Mouse (Mus musculus): ENCODE data around the gene Cpped1. TPM values are rescaled to one million over a fixed set of nuclear protein-coding genes. Genes with fewer than 3 reads are reported as not detected.

Cpped1 gene
- polyA plus RNA-seq, 1 experiment: 34.9 TPM

DNA sequence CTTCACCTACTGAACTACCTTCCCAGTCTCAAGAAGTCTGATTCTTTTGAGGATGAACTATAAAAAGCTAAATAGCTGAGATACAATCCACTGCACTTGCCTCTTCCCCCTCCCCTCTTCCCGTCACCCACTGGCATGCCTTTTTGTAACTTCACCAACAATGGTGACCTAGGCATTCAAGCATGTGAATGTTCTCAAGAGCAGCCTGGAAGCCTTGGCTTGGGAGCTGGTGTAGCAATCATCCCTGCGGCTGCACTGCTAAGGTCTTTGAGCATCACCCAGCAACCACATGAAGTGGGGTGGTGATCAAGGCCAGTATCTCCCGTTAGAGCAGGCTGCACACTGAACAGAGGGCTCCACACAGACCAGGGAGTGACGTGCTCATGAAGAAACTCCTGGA lies 114.6 kb downstream of the Cpped1 start:
- no peak overlapping the region for H3K4me3 ChIP-seq (ENCODE audit: insufficient read depth, poor library complexity, severe bottlenecking)
- H3K79me2 ChIP-seq (ENCODE audit: control insufficient read depth, insufficient read depth): no peaks in the 10 kb centered on the region
- no peaks in the 10 kb centered on the region for H3K79me3 ChIP-seq (ENCODE audit: low read depth)
- H3K36me3 ChIP-seq (ENCODE audit: control insufficient read depth, insufficient read depth): no peaks in the 10 kb centered on the region
- no peak for TF ChIP-seq CTCF (IDR thresholded peaks at IDR 0.05; ENCODE audit: control insufficient read depth, insufficient read depth, insufficient read length)
- no peak for TF ChIP-seq MYOG (IDR thresholded peaks at IDR 0.05; ENCODE audit: control insufficient read depth, extremely low read depth, insufficient read length)
- no peak for TF ChIP-seq CEBPB (IDR thresholded peaks at IDR 0.05; ENCODE audit: low read depth)
- TF ChIP-seq USF1 (IDR thresholded peaks at IDR 0.05; ENCODE audit: low read depth): no peak
- no peak for TF ChIP-seq MAX (IDR thresholded peaks at IDR 0.05)
- no peak for TF ChIP-seq FOSL1 (IDR thresholded peaks at IDR 0.05; ENCODE audit: insufficient read depth, low read length, poor library complexity, severe bottlenecking)
- TF ChIP-seq MYOD1 (IDR thresholded peaks at IDR 0.05; ENCODE audit: control insufficient read depth, insufficient read length, low read depth): no peak
- no peak overlapping the region for H3ac ChIP-seq (ENCODE audit: control insufficient read depth, insufficient read length, low read depth)
- no peaks in the 10 kb centered on the region for H3K27me3 ChIP-seq (ENCODE audit: control insufficient read depth, insufficient read depth, insufficient read length)

GRCm38 (mm10) chr16:11793391-11793790 lies 115.9 kb downstream of the Cpped1 start:
- no peaks in the 10 kb centered on the region for H3K27me3 ChIP-seq (ENCODE audit: control insufficient read depth, insufficient read depth, insufficient read length)
- TF ChIP-seq CTCF (IDR thresholded peaks at IDR 0.05; ENCODE audit: control insufficient read depth, insufficient read depth, insufficient read length) (no peak), FOSL1 (IDR thresholded peaks at IDR 0.05; ENCODE audit: insufficient read depth, low read length, poor library complexity, severe bottlenecking) (no peak), CEBPB (IDR thresholded peaks at IDR 0.05; ENCODE audit: low read depth) (no peak), MAX (IDR thresholded peaks at IDR 0.05) (no peak), MYOD1 (IDR thresholded peaks at IDR 0.05; ENCODE audit: control insufficient read depth, insufficient read length, low read depth) (no peak), USF1 (IDR thresholded peaks at IDR 0.05; ENCODE audit: low read depth) (no peak), MYOG (IDR thresholded peaks at IDR 0.05; ENCODE audit: control insufficient read depth, extremely low read depth, insufficient read length) (no peak)
- H3K79me2 ChIP-seq (ENCODE audit: control insufficient read depth, insufficient read depth): no peaks in the 10 kb centered on the region
- no peaks in the 10 kb centered on the region for H3K36me3 ChIP-seq (ENCODE audit: control insufficient read depth, insufficient read depth)
- H3K4me3 ChIP-seq (ENCODE audit: insufficient read depth, poor library complexity, severe bottlenecking): no peak overlapping the region
- H3K79me3 ChIP-seq (ENCODE audit: low read depth): no peaks in the 10 kb centered on the region
- H3ac ChIP-seq (ENCODE audit: control insufficient read depth, insufficient read length, low read depth): no peak overlapping the region

- Histone ChIP-seq H3ac (ENCODE audit: control insufficient read depth, insufficient read length, low read depth) (no peak overlapping the region), H3K4me3 (ENCODE audit: insufficient read depth, poor library complexity, severe bottlenecking) (no peak overlapping the region), H3K27me3 (ENCODE audit: control insufficient read depth, insufficient read depth, insufficient read length) (no peaks in the 10 kb centered on the region), H3K36me3 (ENCODE audit: control insufficient read depth, insufficient read depth) (no peaks in the 10 kb centered on the region), H3K79me3 (ENCODE audit: low read depth) (no peaks in the 10 kb centered on the region), H3K79me2 (ENCODE audit: control insufficient read depth, insufficient read depth) (no peaks in the 10 kb centered on the region)
- TF ChIP-seq FOSL1 (IDR thresholded peaks at IDR 0.05; ENCODE audit: insufficient read depth, low read length, poor library complexity, severe bottlenecking) (no peak), MAX (IDR thresholded peaks at IDR 0.05) (no peak), USF1 (IDR thresholded peaks at IDR 0.05; ENCODE audit: low read depth) (no peak), CTCF (IDR thresholded peaks at IDR 0.05; ENCODE audit: control insufficient read depth, insufficient read depth, insufficient read length) (no peak), CEBPB (IDR thresholded peaks at IDR 0.05; ENCODE audit: low read depth) (no peak), MYOG (IDR thresholded peaks at IDR 0.05; ENCODE audit: control insufficient read depth, extremely low read depth, insufficient read length) (no peak), MYOD1 (IDR thresholded peaks at IDR 0.05; ENCODE audit: control insufficient read depth, insufficient read length, low read depth) (no peak)
These were observed 118.8 kb downstream of the Cpped1 start for GRCm38 (mm10) chr16:11790476-11790875.

DNA sequence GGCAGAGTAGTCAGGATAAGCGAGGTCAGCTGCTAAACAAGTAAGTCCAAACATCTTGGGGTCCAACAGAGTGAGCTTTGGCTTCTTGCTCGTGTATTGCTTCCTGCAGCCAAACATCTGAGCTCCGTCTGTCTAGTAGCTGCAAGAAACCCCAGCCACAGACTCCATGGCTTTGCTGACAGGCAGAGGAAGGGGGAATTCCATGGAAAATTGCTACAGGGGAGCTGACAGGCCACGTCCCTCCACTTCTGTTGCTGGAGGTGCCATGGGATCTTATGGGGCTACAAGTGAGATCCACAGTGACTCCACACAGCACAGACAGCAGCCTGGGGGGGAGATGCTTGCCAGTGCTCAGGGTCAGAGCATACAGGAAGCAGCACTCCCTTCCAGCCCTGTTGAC lies 123.4 kb downstream of the Cpped1 start:
- no peak overlapping the region for H3ac ChIP-seq (ENCODE audit: control insufficient read depth, insufficient read length, low read depth)
- H3K79me3 ChIP-seq (ENCODE audit: low read depth): no peaks in the 10 kb centered on the region
- TF ChIP-seq FOSL1 (IDR thresholded peaks at IDR 0.05; ENCODE audit: insufficient read depth, low read length, poor library complexity, severe bottlenecking) (no peak), USF1 (IDR thresholded peaks at IDR 0.05; ENCODE audit: low read depth) (no peak), CEBPB (IDR thresholded peaks at IDR 0.05; ENCODE audit: low read depth) (no peak), MYOD1 (IDR thresholded peaks at IDR 0.05; ENCODE audit: control insufficient read depth, insufficient read length, low read depth) (no peak), MYOG (IDR thresholded peaks at IDR 0.05; ENCODE audit: control insufficient read depth, extremely low read depth, insufficient read length) (no peak), CTCF (IDR thresholded peaks at IDR 0.05; ENCODE audit: control insufficient read depth, insufficient read depth, insufficient read length) (no peak), MAX (IDR thresholded peaks at IDR 0.05) (no peak)
- H3K36me3 ChIP-seq (ENCODE audit: control insufficient read depth, insufficient read depth): no peaks in the 10 kb centered on the region
- H3K79me2 ChIP-seq (ENCODE audit: control insufficient read depth, insufficient read depth): no peaks in the 10 kb centered on the region
- no peak overlapping the region for H3K4me3 ChIP-seq (ENCODE audit: insufficient read depth, poor library complexity, severe bottlenecking)
- H3K27me3 ChIP-seq (ENCODE audit: control insufficient read depth, insufficient read depth, insufficient read length): no peaks in the 10 kb centered on the region

DNA sequence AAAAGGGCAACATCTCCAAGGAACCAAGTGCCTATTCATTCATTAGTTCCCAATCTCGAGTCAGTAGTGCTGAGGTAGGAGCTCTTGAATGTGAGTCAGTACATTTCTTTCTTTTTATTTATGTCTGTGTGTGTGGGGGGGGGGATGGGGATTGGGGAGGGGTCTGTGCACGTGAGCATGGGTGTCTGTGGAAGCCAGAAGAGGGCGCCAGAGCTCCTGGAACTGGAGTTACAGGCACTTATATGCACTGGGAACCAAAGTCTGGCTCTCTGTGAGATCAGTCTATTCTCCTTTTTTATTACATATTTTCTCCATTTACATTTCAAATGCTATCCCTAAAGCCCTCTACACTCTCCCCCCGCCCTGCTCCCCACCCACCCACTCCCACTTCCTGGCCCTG lies 124.9 kb downstream of the Cpped1 start:
- Histone ChIP-seq H3K27me3 (ENCODE audit: control insufficient read depth, insufficient read depth, insufficient read length) (no peaks in the 10 kb centered on the region), H3K79me3 (ENCODE audit: low read depth) (no peaks in the 10 kb centered on the region), H3ac (ENCODE audit: control insufficient read depth, insufficient read length, low read depth) (no peak overlapping the region), H3K79me2 (ENCODE audit: control insufficient read depth, insufficient read depth) (no peaks in the 10 kb centered on the region), H3K36me3 (ENCODE audit: control insufficient read depth, insufficient read depth) (no peaks in the 10 kb centered on the region), H3K4me3 (ENCODE audit: insufficient read depth, poor library complexity, severe bottlenecking) (no peak overlapping the region)
- TF ChIP-seq USF1 (IDR thresholded peaks at IDR 0.05; ENCODE audit: low read depth) (no peak), MYOD1 (IDR thresholded peaks at IDR 0.05; ENCODE audit: control insufficient read depth, insufficient read length, low read depth) (no peak), CTCF (IDR thresholded peaks at IDR 0.05; ENCODE audit: control insufficient read depth, insufficient read depth, insufficient read length) (no peak), MYOG (IDR thresholded peaks at IDR 0.05; ENCODE audit: control insufficient read depth, extremely low read depth, insufficient read length) (no peak), MAX (IDR thresholded peaks at IDR 0.05) (no peak)

DNA sequence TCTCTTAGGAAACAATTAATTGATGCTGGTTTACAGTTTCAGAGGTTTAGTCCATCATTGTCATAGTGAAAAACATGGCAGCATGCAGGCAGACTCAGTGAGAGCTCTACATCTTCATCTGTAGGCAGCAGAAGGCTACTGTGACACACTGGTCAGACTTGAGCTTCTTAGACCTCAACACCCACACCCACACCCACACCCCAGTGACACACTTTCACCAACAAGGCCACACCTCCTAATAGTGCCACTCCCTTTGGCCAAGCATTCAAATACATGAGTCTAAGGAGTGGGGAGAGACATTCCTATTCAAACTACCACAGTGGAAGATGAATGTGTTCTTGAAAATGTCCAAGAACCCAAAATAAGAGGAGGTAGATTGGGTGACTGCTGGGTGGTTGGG lies 125.9 kb downstream of the Cpped1 start:
- Histone ChIP-seq H3K4me3 (ENCODE audit: insufficient read depth, poor library complexity, severe bottlenecking) (no peak overlapping the region), H3K36me3 (ENCODE audit: control insufficient read depth, insufficient read depth) (no peaks in the 10 kb centered on the region), H3K79me3 (ENCODE audit: low read depth) (no peaks in the 10 kb centered on the region), H3K27me3 (ENCODE audit: control insufficient read depth, insufficient read depth, insufficient read length) (no peaks in the 10 kb centered on the region), H3K79me2 (ENCODE audit: control insufficient read depth, insufficient read depth) (no peaks in the 10 kb centered on the region), H3ac (ENCODE audit: control insufficient read depth, insufficient read length, low read depth) (no peak overlapping the region)
- TF ChIP-seq USF1 (IDR thresholded peaks at IDR 0.05; ENCODE audit: low read depth): no peak
- TF ChIP-seq MAX (IDR thresholded peaks at IDR 0.05): no peak
- TF ChIP-seq MYOD1 (IDR thresholded peaks at IDR 0.05; ENCODE audit: control insufficient read depth, insufficient read length, low read depth): no peak
- no peak for TF ChIP-seq MYOG (IDR thresholded peaks at IDR 0.05; ENCODE audit: control insufficient read depth, extremely low read depth, insufficient read length)
- no peak for TF ChIP-seq CTCF (IDR thresholded peaks at IDR 0.05; ENCODE audit: control insufficient read depth, insufficient read depth, insufficient read length)
- TF ChIP-seq CEBPB (IDR thresholded peaks at IDR 0.05; ENCODE audit: low read depth): no peak
